Mouse (Mus musculus) left cerebral cortex, postnatal 25 days (tissue): Measurements from ENCODE around the gene Yy1. TPM values are rescaled to one million over a fixed set of nuclear protein-coding genes. Genes with fewer than 3 reads are reported as not detected.

Experiments used
- DNase-seq, 2 experiments: peaks; one replicate each; pipeline ENCODE4 v3.0.0; 2022; ENCODE audit warnings: low spot score in 2 of 2, mixed read lengths in 1 of 2
- intact Hi-C: fragments of 180-260 bp; cut with DNase I; formaldehyde crosslinking; loops from one replicate; pipeline ENCODE4 v1.15.1; 2025
- microRNA-seq, 2 experiments: library from miRNA; unstranded; fragments of <30 nt; microRNA quantifications; one replicate each; pipeline ENCODE4 v1.2.0; 2022
- total RNA-seq, 2 experiments: library from RNA; stranded (reverse); gene quantifications; 2 replicates each; pipeline ENCODE4 v1.2.3; 2021

The Yy1 gene
- total RNA-seq, 2 experiments from 2014 or later = 46.9 to 49.8 TPM

- intact Hi-C loops = no loop called here
- no peak for DNase-seq
Measured at GRCm38 (mm10) chr12:108849488-108850022, 56.8 kb downstream of the Yy1 start.

GRCm38 (mm10) chr12:108850129-108850528 lies 57.4 kb downstream of the Yy1 start:
- no peak for DNase-seq
- intact Hi-C loops = no loop called here

- intact Hi-C loops = no loop called here
Measured at GRCm38 (mm10) chr12:108850886-108851285, 58.1 kb downstream of the Yy1 start.

GRCm38 (mm10) chr12:108852822-108853221 lies 60.0 kb downstream of the Yy1 start:
- no peak for DNase-seq
- intact Hi-C loops = no loop called here

More at GRCm38 (mm10) chr12:108850886-108851285, 58.1 kb downstream of the Yy1 start:
- no peak for DNase-seq

- no peak for DNase-seq
- intact Hi-C loops = no loop called here
Measured at GRCm38 (mm10) chr12:108855081-108855480, 62.3 kb downstream of the Yy1 start.

GRCm38 (mm10) chr12:108856186-108856585 lies 63.4 kb downstream of the Yy1 start:
- intact Hi-C loops = no loop called here
- DNase-seq = no peak

- DNase-seq = no peak
- intact Hi-C loops = no loop called here
Measured at GRCm38 (mm10) chr12:108857109-108857508, 64.3 kb downstream of the Yy1 start.

GRCm38 (mm10) chr12:108857589-108858184 lies 64.9 kb downstream of the Yy1 start:
- intact Hi-C loops = no loop called here
- DNase-seq = no peak

GRCm38 (mm10) chr12:108858486-108858885 lies 65.7 kb downstream of the Yy1 start:
- intact Hi-C loops = no loop called here
- no peak for DNase-seq

- intact Hi-C loops = no loop called here
- no peak for DNase-seq
Measured at GRCm38 (mm10) chr12:108865007-108865494, 72.3 kb downstream of the Yy1 start.

GRCm38 (mm10) chr12:108869575-108869974 lies 76.8 kb downstream of the Yy1 start:
- no peak for DNase-seq
- intact Hi-C loops = no loop called here

Small RNA genes within 50 kb of the gene (microRNA-seq; reads per million reads assigned to microRNA genes)
- gene Mir345 = 81.6 to 88.4 reads per million in 2 experiments

Other genes starting within 250 kb of the Yy1 start
- gene Evl, start 238.3 kb upstream of the Yy1 start, total RNA-seq = 100 to 1,000 TPM; 260 to 266 TPM
- gene Degs2, start 90.7 kb upstream of the Yy1 start, total RNA-seq = 1 to 10 TPM; 4.0 to 4.2 TPM
- 10 to 100 TPM; 15.6 to 16.6 TPM for gene Slc25a29, start 42.9 kb downstream of the Yy1 start, total RNA-seq
- gene Slc25a47, start 43.1 kb downstream of the Yy1 start, total RNA-seq = 10 to 100 TPM in 1 of 2 experiments, 1 to 10 TPM in 1; 9.5 to 11.4 TPM
- 10 to 100 TPM in 1 of 2 experiments, 1 to 10 TPM in 1; 7.8 to 12.0 TPM for gene Wdr25, start 100.7 kb downstream of the Yy1 start, total RNA-seq
- gene Wars, start 101.2 kb downstream of the Yy1 start, total RNA-seq = 10 to 100 TPM; 87.2 to 93.6 TPM